Mouse (Mus musculus): Measurements from ENCODE around the gene Leap2. TPM values are rescaled to one million over a fixed set of nuclear protein-coding genes. Genes with fewer than 3 reads are reported as not detected.

The Leap2 gene
- polyA plus RNA-seq, 1 experiment, result not detected

GRCm38 (mm10) chr11:53383758-53384428 lies 39.1 kb downstream of the Leap2 start:
- Histone ChIP-seq H3K36me3 (ENCODE audit: control insufficient read depth, insufficient read depth) (peaks cover 42% of the 10 kb centered on the region), H3K4me3 (ENCODE audit: insufficient read depth, poor library complexity, severe bottlenecking) (no peak overlapping the region), H3K27me3 (ENCODE audit: control insufficient read depth, insufficient read depth, insufficient read length) (no peaks in the 10 kb centered on the region), H3ac (ENCODE audit: control insufficient read depth, insufficient read length, low read depth) (no peak overlapping the region), H3K79me3 (ENCODE audit: low read depth) (peaks cover 5% of the 10 kb centered on the region), H3K79me2 (ENCODE audit: control insufficient read depth, insufficient read depth) (peaks cover 27% of the 10 kb centered on the region)
- TF ChIP-seq MAX (IDR thresholded peaks at IDR 0.05) (no peak), CTCF (IDR thresholded peaks at IDR 0.05; ENCODE audit: control insufficient read depth, insufficient read depth, insufficient read length) (no peak), FOSL1 (IDR thresholded peaks at IDR 0.05; ENCODE audit: insufficient read depth, low read length, poor library complexity, severe bottlenecking) (no peak), USF1 (IDR thresholded peaks at IDR 0.05; ENCODE audit: low read depth) (no peak), MYOD1 (IDR thresholded peaks at IDR 0.05; ENCODE audit: control insufficient read depth, insufficient read length, low read depth) (no peak), CEBPB (IDR thresholded peaks at IDR 0.05; ENCODE audit: low read depth) (no peak), MYOG (IDR thresholded peaks at IDR 0.05; ENCODE audit: control insufficient read depth, extremely low read depth, insufficient read length) (no peak)

DNA sequence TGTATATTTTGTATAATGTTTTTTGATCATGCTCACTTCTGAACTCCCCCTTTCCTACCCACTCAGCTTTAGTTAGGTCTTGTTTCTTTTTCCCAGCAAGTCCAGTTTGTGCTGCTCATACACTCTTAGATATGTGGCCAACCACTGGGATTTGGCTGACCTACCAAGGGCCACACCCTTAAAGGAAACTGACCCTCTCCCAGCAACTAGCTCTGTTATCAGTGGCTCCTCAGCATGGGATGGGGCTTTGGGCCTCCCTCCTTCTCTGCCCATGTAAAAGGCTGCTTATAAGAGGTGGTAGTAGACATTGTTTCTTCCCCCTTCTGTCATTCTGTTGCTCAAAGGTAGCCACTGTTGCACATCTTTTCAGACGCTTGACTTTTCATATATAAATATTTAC lies 44.1 kb downstream of the Leap2 start:
- Histone ChIP-seq H3ac (ENCODE audit: control insufficient read depth, insufficient read length, low read depth) (no peak overlapping the region), H3K79me3 (ENCODE audit: low read depth) (peaks cover 3% of the 10 kb centered on the region), H3K4me3 (ENCODE audit: insufficient read depth, poor library complexity, severe bottlenecking) (no peak overlapping the region), H3K79me2 (ENCODE audit: control insufficient read depth, insufficient read depth) (peaks cover 50% of the 10 kb centered on the region), H3K36me3 (ENCODE audit: control insufficient read depth, insufficient read depth) (peaks cover 73% of the 10 kb centered on the region), H3K27me3 (ENCODE audit: control insufficient read depth, insufficient read depth, insufficient read length) (no peaks in the 10 kb centered on the region)
- TF ChIP-seq MAX (IDR thresholded peaks at IDR 0.05) (no peak), MYOG (IDR thresholded peaks at IDR 0.05; ENCODE audit: control insufficient read depth, extremely low read depth, insufficient read length) (no peak), USF1 (IDR thresholded peaks at IDR 0.05; ENCODE audit: low read depth) (no peak), CEBPB (IDR thresholded peaks at IDR 0.05; ENCODE audit: low read depth) (no peak), MYOD1 (IDR thresholded peaks at IDR 0.05; ENCODE audit: control insufficient read depth, insufficient read length, low read depth) (no peak), CTCF (IDR thresholded peaks at IDR 0.05; ENCODE audit: control insufficient read depth, insufficient read depth, insufficient read length) (no peak), FOSL1 (IDR thresholded peaks at IDR 0.05; ENCODE audit: insufficient read depth, low read length, poor library complexity, severe bottlenecking) (no peak)

Small RNA genes within 50 kb of the gene (microRNA-seq; reads per million reads assigned to microRNA genes)
- 0.24 reads per million for gene Mir6920 (ENCODE audit: borderline microRNAs expressed)

Other genes with a start within 250 kb of the Leap2 start
- gene Hspa4, start 122.7 kb downstream of the Leap2 start, polyA plus RNA-seq (2012; fragmentation: generic; extraction: Trizol), result 112 TPM
- gene Zcchc10, start 98.5 kb downstream of the Leap2 start, polyA plus RNA-seq (2012; fragmentation: generic; extraction: Trizol), result 8.2 TPM
- gene Aff4, start 72.3 kb downstream of the Leap2 start, polyA plus RNA-seq (2012; fragmentation: generic; extraction: Trizol), result 12.1 TPM
- gene Uqcrq, start 7.7 kb upstream of the Leap2 start, polyA plus RNA-seq (2012; fragmentation: generic; extraction: Trizol), result 664 TPM
- gene Gdf9, start 7.9 kb upstream of the Leap2 start, polyA plus RNA-seq (2012; fragmentation: generic; extraction: Trizol), result 0.70 TPM
- gene Gm10447, start 33.9 kb upstream of the Leap2 start, polyA plus RNA-seq (2012; fragmentation: generic; extraction: Trizol), result not detected
- 0.82 TPM for gene Shroom1, start 34.0 kb upstream of the Leap2 start, polyA plus RNA-seq (2012; fragmentation: generic; extraction: Trizol)
- not detected for gene Gm9837, start 47.3 kb upstream of the Leap2 start, polyA plus RNA-seq (2012; fragmentation: generic; extraction: Trizol)
- gene Gm9945, start 57.0 kb upstream of the Leap2 start, polyA plus RNA-seq (2012; fragmentation: generic; extraction: Trizol), result not detected
- gene Sowaha, start 57.1 kb upstream of the Leap2 start, polyA plus RNA-seq (2012; fragmentation: generic; extraction: Trizol), result not detected
- 32.7 TPM for gene Sept8, start 96.1 kb upstream of the Leap2 start, polyA plus RNA-seq (2012; fragmentation: generic; extraction: Trizol)
- 7.9 TPM for gene Kif3a, start 144.2 kb upstream of the Leap2 start, polyA plus RNA-seq (2012; fragmentation: generic; extraction: Trizol)
- not detected for gene Il4, start 195.5 kb upstream of the Leap2 start, polyA plus RNA-seq (2012; fragmentation: generic; extraction: Trizol)
- gene Il13, start 211.5 kb upstream of the Leap2 start, polyA plus RNA-seq (2012; fragmentation: generic; extraction: Trizol), result not detected

All from C2C12 (cell line).